ENCODE assay signal across 8 mouse cellular contexts in genomic region chr10:37140736-37141451, GRCm38 (mm10). TPM values are rescaled to one million over a fixed set of nuclear protein-coding genes. Genes with fewer than 3 reads are reported as not detected.
DNase-seq lines count a peak whose midpoint lies in the region.

No protein-coding gene starts in this region.

- peaks cover 28% of the 10 kb centered on the region for H3K79me2 ChIP-seq in macrophage (ENCODE audit: inconsistent target)

- peak overlapping the region; percentile 93 for H3K27ac ChIP-seq in macrophage

- peak; percentile 89 for DNase-seq in adipocyte (ENCODE audit: low spot score)
- peak; percentile 84 to 97 for DNase-seq in cerebellum, postnatal 4 days (ENCODE audit: low spot score in 2 of 2)
- peak; percentile 77 to 83 for DNase-seq in gastrocnemius, adult 8-10 months (ENCODE audit: low spot score in 2 of 2)
- DNase-seq in induced T-regulatory cell, adult 2 months (ENCODE audit: low read depth) = peak; percentile 68
- DNase-seq in left cerebral cortex, adult 8-10 months (ENCODE audit: low spot score in 2 of 2) = peak; percentile 59 to 82
- peak; percentile 82 to 84 for DNase-seq in right cerebral cortex, adult 2 months (ENCODE audit: low spot score in 2 of 2)
- DNase-seq in urinary bladder, postnatal 14 days (ENCODE audit: low spot score) = peak; percentile 89

- WGBS in macrophage (ENCODE audit: missing documents) = under 1% methylated on average over 34 of the region's 47 CpGs

- H3K4me3 ChIP-seq in macrophage (ENCODE audit: inconsistent target) = peak overlapping the region; percentile 100

- no peaks in the 10 kb centered on the region for H3K36me3 ChIP-seq in macrophage (ENCODE audit: inconsistent target)

RNA-seq across cellular contexts. Expression of gene Marcks, which starts 2.2 kb away (rescaled TPM):
- total RNA-seq in gastrocnemius, adult 8-10 months (2022) = 10 to 100 TPM; 10.4 to 17.4 (median 11.5) TPM
- 100 to 1,000 TPM; 110 to 127 (median 121) TPM for total RNA-seq in left cerebral cortex, adult 8-10 months (2022)
- 100 to 1,000 TPM in 25 of 26 experiments, 10 to 100 TPM in 1; 69.7 to 324 (median 222) TPM for total RNA-seq in macrophage (2018; cell fraction: chromatin; rRNA removed)
- 100 to 1,000 TPM; 217 to 702 (median 423) TPM for total RNA-seq in macrophage (2018; cell fraction: cytosol; rRNA removed)
- total RNA-seq in macrophage (2018; cell fraction: nucleus; rRNA removed) = 100 to 1,000 TPM; 328 to 909 (median 702) TPM
- 148 to 286 TPM (median 166 TPM) in 3 replicates for polyA plus RNA-seq in macrophage (2018)

Comparison
In these comparisons a context has a peak if more than half of its experiments do, and no peak if none do; other contexts are left out.
1. Peak in every context shown above with its lines: DNase-seq, H3K4me3 ChIP-seq and H3K27ac ChIP-seq.
2. RNA of gene Marcks, which starts 2.2 kb away (total RNA-seq): 110 to 127 TPM in left cerebral cortex, adult 8-10 months; 10.4 to 17.4 TPM in gastrocnemius, adult 8-10 months; every median in the first group is over 4 times any median in the second.